Mouse (Mus musculus): Measurements from ENCODE around the gene Gstp3.
"Not testable (repeated sequence)": the region's sequence is repeated elsewhere in the genome, so short reads cannot be mapped to it uniquely, and the experiment has no call there.

DNA sequence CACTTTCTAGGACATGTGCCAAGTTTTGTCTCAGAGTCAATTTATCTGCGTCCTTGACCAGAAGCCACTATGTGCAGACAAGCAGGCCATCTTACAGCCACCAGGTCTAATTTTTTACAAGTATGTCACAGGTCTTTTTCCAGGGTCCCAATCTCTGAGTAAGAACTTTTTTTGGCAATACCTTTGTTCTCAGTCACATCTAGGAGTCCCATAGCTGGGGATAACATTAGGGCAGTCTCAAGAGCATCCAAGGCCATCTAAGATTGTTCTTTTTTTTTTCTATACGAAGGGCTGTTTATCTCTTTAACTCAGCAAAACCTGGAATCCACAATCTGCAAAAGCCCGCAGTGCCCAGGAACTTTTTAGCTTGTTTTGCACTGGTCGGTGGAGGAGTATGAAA is 4.0 kb upstream of the Gstp3 start:
- TF ChIP-seq CTCF, POLR2A (IDR thresholded peaks at IDR 0.05; ENCODE audit: insufficient read depth, low read depth, low read length): not testable (repeated sequence)
